Mouse (Mus musculus) midbrain, embryonic 16.5 days (tissue): ENCODE data around the gene Zfp235. TPM values are rescaled to one million over a fixed set of nuclear protein-coding genes. Genes with fewer than 3 reads are reported as not detected.

Source experiments
- ATAC-seq: fragments of 200-750 bp; cut with Nextera tagmentation; 2 replicates; pipeline ENCODE4 v1.8.0; 2017; ENCODE audit warnings: moderate TSS enrichment
- H3K27ac ChIP-seq: fragments of 300-500 bp; sonication (generic); 2 replicates; pipeline ENCODE4 v1.5.1; 2014; ENCODE audit warnings: mild to moderate bottlenecking, low read length, mixed read lengths
- H3K27me3 ChIP-seq: fragments of 300-500 bp; sonication (generic); 2 replicates; pipeline ENCODE4 v1.6.1; 2014; ENCODE audit warnings: low read depth, low read length, mixed read lengths; ENCODE audit not compliant: control insufficient read depth, insufficient read depth
- H3K36me3 ChIP-seq: fragments of 300-500 bp; sonication (generic); 2 replicates; pipeline ENCODE4 v1.6.1; 2014; ENCODE audit warnings: mild to moderate bottlenecking, low read length, moderate library complexity, mixed read lengths; ENCODE audit not compliant: control insufficient read depth, insufficient read depth
- H3K4me1 ChIP-seq: fragments of 300-500 bp; sonication (generic); 2 replicates; pipeline ENCODE4 v1.6.1; 2014; ENCODE audit warnings: mild to moderate bottlenecking, low read length, mixed read lengths; ENCODE audit not compliant: control insufficient read depth, insufficient read depth
- H3K4me2 ChIP-seq: fragments of 300-500 bp; sonication (generic); 2 replicates; pipeline ENCODE4 v1.6.1; 2014; ENCODE audit warnings: mild to moderate bottlenecking, low read length, mixed read lengths
- H3K4me3 ChIP-seq: fragments of 300-500 bp; sonication (generic); 2 replicates; pipeline ENCODE4 v1.5.1; 2014; ENCODE audit warnings: low read depth, mild to moderate bottlenecking, low read length, moderate library complexity, mixed read lengths
- H3K9ac ChIP-seq: fragments of 300-500 bp; sonication (generic); 2 replicates; pipeline ENCODE4 v1.6.1; 2014; ENCODE audit warnings: low read depth, low read length, mixed read lengths
- H3K9me3 ChIP-seq: fragments of 300-500 bp; sonication (generic); replicated peaks from 2 replicates; pipeline ENCODE4 v1.6.1; 2014; ENCODE audit warnings: mild to moderate bottlenecking, low read length, mixed read lengths; ENCODE audit not compliant: control insufficient read depth, poor library complexity, severe bottlenecking
- WGBS: fragments of 180-500 bp; shearing (Covaris S2); extraction: QIAGEN DNeasy Blood & Tissue Kit; methylation state at CpG from one replicate; pipeline ENCODE4 v1.1.7; 2014; 5-methylcytosine and 5-hydroxymethylcytosine counted together
- polyA plus RNA-seq: library from polyadenylated mRNA; unstranded; fragments of >200 nt; fragmentation: Nextera tagmentation; extraction: Ambion mirVana; gene quantifications from 2 replicates; pipeline ENCODE4 v1.2.1, GENCODE M21; 2015

Zfp235 gene
- polyA plus RNA-seq, 1 experiment from 2014 or later: 24.5 TPM

GRCm38 (mm10) chr7:24188901-24189570, 55.1 kb downstream of the Zfp235 start:
- H3K4me3 ChIP-seq: no peak overlapping the region
- no peaks in the 10 kb centered on the region for H3K9me3 ChIP-seq
- H3K4me2 ChIP-seq: no peak overlapping the region
- ATAC-seq: no peak
- no peak overlapping the region for H3K9ac ChIP-seq
- H3K27me3 ChIP-seq: no peaks in the 10 kb centered on the region
- H3K36me3 ChIP-seq: peaks cover 7% of the 10 kb centered on the region
- no peaks in the 10 kb centered on the region for H3K4me1 ChIP-seq
- 60% methylated on average over 4 of the region's 4 CpGs for WGBS
- no peak overlapping the region for H3K27ac ChIP-seq

- Histone ChIP-seq H3K4me3 (no peak overlapping the region), H3K9ac (no peak overlapping the region), H3K27ac (no peak overlapping the region), H3K36me3 (peaks cover 7% of the 10 kb centered on the region), H3K9me3 (no peaks in the 10 kb centered on the region), H3K4me1 (no peaks in the 10 kb centered on the region), H3K4me2 (no peak overlapping the region), H3K27me3 (no peaks in the 10 kb centered on the region)
- 89% methylated on average over 5 of the region's 5 CpGs for WGBS
- no peak for ATAC-seq
These were observed 55.6 kb downstream of the Zfp235 start for GRCm38 (mm10) chr7:24189571-24189944.

- WGBS: 79% methylated on average over 2 of the region's 2 CpGs
- Histone ChIP-seq H3K9ac (no peak overlapping the region), H3K9me3 (no peaks in the 10 kb centered on the region), H3K4me2 (no peak overlapping the region), H3K27ac (no peak overlapping the region), H3K4me1 (no peaks in the 10 kb centered on the region), H3K27me3 (no peaks in the 10 kb centered on the region), H3K36me3 (peaks cover 7% of the 10 kb centered on the region), H3K4me3 (no peak overlapping the region)
- no peak for ATAC-seq
These were observed 57.4 kb downstream of the Zfp235 start for GRCm38 (mm10) chr7:24191361-24191760.

Other genes with a start within 250 kb of the Zfp235 start
- not detected in 2 replicates for gene Vmn1r178, start 242.2 kb upstream of the Zfp235 start, polyA plus RNA-seq
- gene Vmn1r179, start 207.2 kb upstream of the Zfp235 start, polyA plus RNA-seq: not detected in 2 replicates
- not detected in 2 replicates for gene Vmn1r180, start 183.5 kb upstream of the Zfp235 start, polyA plus RNA-seq
- not detected in 2 replicates for gene Vmn1r181, start 159.6 kb upstream of the Zfp235 start, polyA plus RNA-seq
- not detected in 2 replicates for gene V1rd19, start 132.5 kb upstream of the Zfp235 start, polyA plus RNA-seq
- gene Vmn1r183, start 80.9 kb upstream of the Zfp235 start, polyA plus RNA-seq: not detected in 2 replicates
- gene Zfp180, start 52.2 kb upstream of the Zfp235 start, polyA plus RNA-seq: 41.9 and 44.2 TPM in 2 replicates
- gene Zfp112, start 21.9 kb upstream of the Zfp235 start, polyA plus RNA-seq: 11.2 and 12.1 TPM in 2 replicates
- 4.8 and 5.3 TPM in 2 replicates for gene Zfp114, start 40.9 kb downstream of the Zfp235 start, polyA plus RNA-seq
- 4.9 and 5.4 TPM in 2 replicates for gene Zfp111, start 77.3 kb downstream of the Zfp235 start, polyA plus RNA-seq
- gene Zfp109, start 103.4 kb downstream of the Zfp235 start, polyA plus RNA-seq: 4.3 and 5.5 TPM in 2 replicates
- 6.7 and 6.9 TPM in 2 replicates for gene Zfp108, start 120.6 kb downstream of the Zfp235 start, polyA plus RNA-seq
- 7.1 and 7.5 TPM in 2 replicates for gene Zfp93, start 136.3 kb downstream of the Zfp235 start, polyA plus RNA-seq
- 46.2 and 46.3 TPM in 2 replicates for gene Zfp61, start 167.1 kb downstream of the Zfp235 start, polyA plus RNA-seq
- 22.2 and 23.1 TPM in 2 replicates for gene Zfp94, start 182.5 kb downstream of the Zfp235 start, polyA plus RNA-seq
- gene Tescl, start 199.8 kb downstream of the Zfp235 start, polyA plus RNA-seq: 0.29 TPM in 1 of 2 replicates, not detected in the other
- not detected in 2 replicates for gene Lypd5, start 215.0 kb downstream of the Zfp235 start, polyA plus RNA-seq
- gene Kcnn4, start 236.1 kb downstream of the Zfp235 start, polyA plus RNA-seq: 0.81 and 0.84 TPM in 2 replicates